Mouse (Mus musculus) kidney, postnatal 0 days (tissue): Measurements from ENCODE around the gene Atp8b4. TPM values are rescaled to one million over a fixed set of nuclear protein-coding genes. Genes with fewer than 3 reads are reported as not detected.

ENCODE experiments used
- ATAC-seq: fragments of 200-750 bp; cut with Nextera tagmentation; replicated peaks from 2 replicates; pipeline ENCODE4 v1.8.0; 2017; ENCODE audit warnings: low read depth, moderate number of reproducible peaks, moderate TSS enrichment, moderate library complexity; ENCODE audit not compliant: low FRiP score
- DNase-seq: peaks from one replicate; pipeline ENCODE4 v3.0.0-alpha.2; 2016; ENCODE audit warnings: low spot score
- H3K27ac ChIP-seq: fragments of 300-500 bp; sonication (generic); 2 replicates; pipeline ENCODE4 v1.5.1; 2014; ENCODE audit warnings: mild to moderate bottlenecking
- H3K27me3 ChIP-seq: fragments of 300-500 bp; sonication (generic); 2 replicates; pipeline ENCODE4 v1.6.1; 2014; ENCODE audit warnings: low read length, mixed read lengths; ENCODE audit not compliant: insufficient read depth
- H3K36me3 ChIP-seq: fragments of 300-500 bp; sonication (generic); 2 replicates; pipeline ENCODE4 v1.6.1; 2014; ENCODE audit warnings: low read length, mixed read lengths; ENCODE audit not compliant: insufficient read depth
- H3K4me1 ChIP-seq: fragments of 300-500 bp; sonication (generic); replicated peaks from 2 replicates; pipeline ENCODE4 v1.6.1; 2014; ENCODE audit warnings: antibody characterized with exemption, low read length, mixed read lengths; ENCODE audit not compliant: insufficient read depth
- H3K4me2 ChIP-seq: fragments of 300-500 bp; sonication (generic); 2 replicates; pipeline ENCODE4 v1.6.1; 2014; ENCODE audit warnings: mild to moderate bottlenecking, low read length, moderate library complexity, mixed read lengths
- H3K4me3 ChIP-seq: fragments of 300-500 bp; sonication (generic); replicated peaks from 2 replicates; pipeline ENCODE4 v1.5.1; 2014; ENCODE audit warnings: low read depth, low read length
- H3K9ac ChIP-seq: fragments of 300-500 bp; sonication (generic); 2 replicates; pipeline ENCODE4 v1.6.1; 2014; ENCODE audit warnings: low read depth, low read length
- H3K9me3 ChIP-seq: fragments of 300-500 bp; sonication (generic); replicated peaks from 2 replicates; pipeline ENCODE4 v1.6.1; 2016; ENCODE audit warnings: low read length, inconsistent platforms, mixed read lengths
- CTCF ChIP-seq: IDR thresholded peaks from 2 replicates; pipeline ENCODE4 v1.5.1; 2016; ENCODE audit warnings: antibody characterized with exemption, low read depth, mild to moderate bottlenecking, moderate library complexity
- WGBS: fragments of 180-500 bp; shearing (Covaris S2); extraction: QIAGEN DNeasy Blood & Tissue Kit; methylation state at CpG from one replicate; pipeline ENCODE4 v1.1.7; 2014; 5-methylcytosine and 5-hydroxymethylcytosine counted together
- polyA plus RNA-seq: library from polyadenylated mRNA; unstranded; fragments of >200 nt; fragmentation: Nextera tagmentation; extraction: Ambion mirVana; gene quantifications from 2 replicates; pipeline ENCODE4 v1.2.1, GENCODE M21; 2015

The Atp8b4 gene
- polyA plus RNA-seq, 1 experiment from 2014 or later, result 0.12 TPM

- no peak overlapping the region for H3K4me2 ChIP-seq
- no peak overlapping the region for H3K9ac ChIP-seq
- no peaks in the 10 kb centered on the region for H3K27me3 ChIP-seq
- TF ChIP-seq CTCF, result no peak
- H3K9me3 ChIP-seq, result no peaks in the 10 kb centered on the region
- DNase-seq (no peak), ATAC-seq (no peak)
- no peak overlapping the region for H3K4me3 ChIP-seq
- no peak overlapping the region for H3K27ac ChIP-seq
- 61% methylated on average over 3 of the region's 3 CpGs for WGBS
- no peaks in the 10 kb centered on the region for H3K4me1 ChIP-seq
- no peaks in the 10 kb centered on the region for H3K36me3 ChIP-seq
Observed at GRCm38 (mm10) chr2:126425223-126425622, 75.3 kb downstream of the Atp8b4 start.

GRCm38 (mm10) chr2:126424714-126425113 is 75.8 kb downstream of the Atp8b4 start:
- no peaks in the 10 kb centered on the region for H3K4me1 ChIP-seq
- no peaks in the 10 kb centered on the region for H3K27me3 ChIP-seq
- no peak overlapping the region for H3K9ac ChIP-seq
- H3K9me3 ChIP-seq, result no peaks in the 10 kb centered on the region
- no peaks in the 10 kb centered on the region for H3K36me3 ChIP-seq
- no peak for ATAC-seq
- no peak overlapping the region for H3K4me3 ChIP-seq
- no peak for TF ChIP-seq CTCF
- no peak overlapping the region for H3K4me2 ChIP-seq
- H3K27ac ChIP-seq, result no peak overlapping the region
- DNase-seq, result no peak
- WGBS, result 84% methylated on average over 8 of the region's 8 CpGs

DNA sequence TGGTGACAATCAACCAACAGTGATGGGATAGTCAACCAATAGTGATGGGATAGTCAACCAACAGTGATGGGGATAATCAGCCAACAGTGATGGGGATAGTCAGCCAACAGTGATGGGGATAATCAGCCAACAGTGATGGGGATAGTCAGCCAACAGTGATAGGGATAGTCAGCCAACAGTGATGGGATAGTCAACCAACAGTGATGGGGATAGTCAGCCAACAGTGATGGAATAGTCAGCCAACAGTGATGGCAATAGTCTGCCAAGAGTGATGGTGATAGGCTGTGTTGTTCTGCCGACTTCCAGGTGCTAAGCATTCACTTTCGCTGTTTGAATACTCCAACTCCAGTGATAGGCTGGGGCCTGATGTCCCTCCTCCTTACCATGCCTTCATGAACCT is 79.6 kb downstream of the Atp8b4 start:
- ATAC-seq, result no peak
- Histone ChIP-seq H3K36me3 (no peaks in the 10 kb centered on the region), H3K27ac (no peak overlapping the region), H3K27me3 (no peaks in the 10 kb centered on the region), H3K9ac (no peak overlapping the region), H3K4me1 (no peaks in the 10 kb centered on the region), H3K4me2 (no peak overlapping the region), H3K9me3 (no peaks in the 10 kb centered on the region), H3K4me3 (no peak overlapping the region)
- DNase-seq, result no peak
- no peak for TF ChIP-seq CTCF
- WGBS, result 85% methylated on average over 2 of the region's 2 CpGs

- H3K4me1 ChIP-seq, result no peaks in the 10 kb centered on the region
- no peak overlapping the region for H3K4me3 ChIP-seq
- no peak for ATAC-seq
- H3K9ac ChIP-seq, result no peak overlapping the region
- TF ChIP-seq CTCF, result no peak
- H3K27ac ChIP-seq, result no peak overlapping the region
- H3K27me3 ChIP-seq, result no peaks in the 10 kb centered on the region
- no peaks in the 10 kb centered on the region for H3K9me3 ChIP-seq
- 91% methylated on average over 3 of the region's 3 CpGs for WGBS
- no peak overlapping the region for H3K4me2 ChIP-seq
- no peak for DNase-seq
- H3K36me3 ChIP-seq, result no peaks in the 10 kb centered on the region
Observed at GRCm38 (mm10) chr2:126418916-126419315, 81.6 kb downstream of the Atp8b4 start.

DNA sequence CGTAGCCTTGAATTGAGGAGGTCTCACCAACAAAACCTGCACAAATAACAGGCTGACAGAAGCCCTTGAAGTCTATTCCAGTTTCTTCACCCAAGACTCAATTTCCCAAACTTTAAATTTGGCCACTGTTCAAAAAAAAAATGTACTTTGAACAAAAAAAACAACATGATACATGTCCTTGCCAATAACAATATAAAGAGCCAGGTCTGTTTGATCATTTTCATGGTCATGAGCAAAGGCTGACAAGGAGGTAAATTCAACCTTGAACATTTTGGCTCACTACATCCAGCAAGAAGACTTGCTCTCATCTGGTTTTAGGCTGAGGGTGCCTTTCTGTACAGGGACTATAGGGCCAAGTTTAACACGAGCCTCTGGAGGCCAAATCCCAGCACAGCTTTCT is 83.7 kb downstream of the Atp8b4 start:
- no peak for DNase-seq
- no peaks in the 10 kb centered on the region for H3K36me3 ChIP-seq
- no peak overlapping the region for H3K4me3 ChIP-seq
- ATAC-seq, result no peak
- no peak for TF ChIP-seq CTCF
- H3K9me3 ChIP-seq, result no peaks in the 10 kb centered on the region
- no peak overlapping the region for H3K27ac ChIP-seq
- no peak overlapping the region for H3K9ac ChIP-seq
- H3K4me1 ChIP-seq, result no peaks in the 10 kb centered on the region
- WGBS, result 56% methylated on average over 2 of the region's 2 CpGs
- H3K4me2 ChIP-seq, result no peak overlapping the region
- H3K27me3 ChIP-seq, result no peaks in the 10 kb centered on the region

DNA sequence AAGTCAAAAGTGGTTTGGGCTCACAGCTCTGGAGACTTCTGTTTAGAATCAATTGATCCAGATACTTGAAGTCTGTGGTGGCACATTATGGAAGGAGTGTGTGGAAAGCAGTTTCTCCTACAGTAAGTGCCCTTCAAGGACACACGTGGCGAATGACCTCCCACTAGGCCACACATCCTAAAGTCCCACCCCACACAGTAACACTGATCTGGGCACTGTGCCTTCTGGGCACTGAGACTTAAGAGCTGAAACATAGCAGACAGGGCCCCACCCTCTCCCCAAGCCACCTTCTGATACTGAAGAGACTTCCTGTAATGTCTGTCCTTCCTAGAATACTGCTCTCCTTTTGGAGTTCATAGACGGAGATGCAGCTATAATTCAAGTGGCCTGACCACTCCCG is 84.5 kb downstream of the Atp8b4 start:
- Histone ChIP-seq H3K9me3 (no peaks in the 10 kb centered on the region), H3K4me2 (no peak overlapping the region), H3K4me3 (no peak overlapping the region), H3K4me1 (no peaks in the 10 kb centered on the region), H3K27ac (no peak overlapping the region), H3K36me3 (no peaks in the 10 kb centered on the region), H3K9ac (no peak overlapping the region), H3K27me3 (no peaks in the 10 kb centered on the region)
- DNase-seq, result no peak
- ATAC-seq, result no peak
- 55% methylated on average over 4 of the region's 4 CpGs for WGBS
- no peak for TF ChIP-seq CTCF

DNA sequence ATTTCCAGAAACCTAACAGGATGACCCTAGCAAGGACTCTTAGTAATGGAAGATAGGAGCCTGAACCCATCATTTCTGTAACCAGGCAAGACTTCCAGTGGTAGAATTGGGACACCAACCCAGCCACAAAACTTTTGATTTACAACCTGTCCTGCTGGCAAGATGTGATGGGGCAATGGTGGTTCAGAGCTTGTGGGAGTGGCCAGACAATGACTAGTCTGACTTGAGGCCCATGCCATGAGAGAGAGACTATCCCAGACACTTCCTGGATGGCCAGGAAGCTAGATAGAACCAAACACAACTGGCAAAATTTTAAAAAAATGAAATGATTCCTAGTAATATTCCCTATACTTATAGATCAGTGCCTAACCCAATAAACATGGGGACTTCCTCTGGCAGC is 87.7 kb downstream of the Atp8b4 start:
- ATAC-seq, result no peak
- Histone ChIP-seq H3K27me3 (no peaks in the 10 kb centered on the region), H3K36me3 (no peaks in the 10 kb centered on the region), H3K9ac (no peak overlapping the region), H3K4me1 (no peaks in the 10 kb centered on the region), H3K4me3 (no peak overlapping the region), H3K4me2 (no peak overlapping the region), H3K27ac (no peak overlapping the region), H3K9me3 (no peaks in the 10 kb centered on the region)
- TF ChIP-seq CTCF, result no peak
- no peak for DNase-seq
